Mouse (Mus musculus) T-cell, adult 66 days (primary cell): ENCODE data around the gene Pygo2. TPM values are rescaled to one million over a fixed set of nuclear protein-coding genes. Genes with fewer than 3 reads are reported as not detected.

Experiments
- total RNA-seq, 2 experiments: library from RNA; stranded (reverse); gene quantifications; 3 replicates in 1 of 2; 4 replicates in 1 of 2; pipeline ENCODE4 v1.2.4; 2023

The Pygo2 gene
- 10 to 100 TPM; 45.5 to 46.1 TPM for total RNA-seq

GRCm38 (mm10) chr3:89430171-89431159, at the start of gene Pygo2:
Gene Pygo2 (plus strand): TSS chr3:89430214.

GRCm38 (mm10) chr3:89394006-89394893, 35.8 kb upstream of the Pygo2 start, which contains the start of gene Zbtb7b:
Gene Zbtb7b (minus strand): TSS chr3:89394776.

GRCm38 (mm10) chr3:89402693-89403092, 27.3 kb upstream of the Pygo2 start, which contains the start of gene Lenep:
Gene Lenep (minus strand): TSS chr3:89402793.

GRCm38 (mm10) chr3:89411490-89412393, 18.3 kb upstream of the Pygo2 start, which contains the start of gene Flad1:
Gene Flad1 (minus strand): TSS chr3:89411870.

GRCm38 (mm10) chr3:89418170-89418860, 11.7 kb upstream of the Pygo2 start, which contains the start of the genes Cks1b and Shc1:
Gene Cks1b (minus strand): TSS chr3:89418383.
Gene Shc1 (plus strand): TSS chr3:89418443.

GRCm38 (mm10) chr3:89436176-89437113, 6.4 kb downstream of the Pygo2 start, which contains the start of gene Pbxip1:
Gene Pbxip1 (plus strand): TSS chr3:89436706.

GRCm38 (mm10) chr3:89454401-89455177, 24.6 kb downstream of the Pygo2 start, which contains the start of gene Pmvk:
Gene Pmvk (plus strand): TSS chr3:89454541.

Other genes with a start within 250 kb of the Pygo2 start
- gene Fam189b, start 247.1 kb upstream of the Pygo2 start, total RNA-seq: 100 to 1,000 TPM; 178 to 181 TPM
- gene Gba, start 227.3 kb upstream of the Pygo2 start, total RNA-seq: 10 to 100 TPM; 64.0 to 68.6 TPM
- 1 to 10 TPM; 3.4 to 6.3 TPM for gene Thbs3, start 215.0 kb upstream of the Pygo2 start, total RNA-seq
- 10 to 100 TPM; 85.4 to 95.2 TPM for gene Mtx1, start 203.1 kb upstream of the Pygo2 start, total RNA-seq
- under 1 TPM in 1 of 2 experiments, not detected in 1; 0.87 TPM for gene Muc1, start 201.2 kb upstream of the Pygo2 start, total RNA-seq
- gene Krtcap2, start 184.2 kb upstream of the Pygo2 start, total RNA-seq: 100 to 1,000 TPM; 100 to 110 TPM
- gene Trim46, start 183.9 kb upstream of the Pygo2 start, total RNA-seq: 1 to 10 TPM; 1.6 to 2.3 TPM
- 10 to 100 TPM; 68.1 to 70.0 TPM for gene Dpm3, start 170.9 kb upstream of the Pygo2 start, total RNA-seq
- 100 to 1,000 TPM in 1 of 2 experiments, 10 to 100 TPM in 1; 98.1 to 113 TPM for gene Slc50a1, start 159.6 kb upstream of the Pygo2 start, total RNA-seq
- gene Efna1, start 149.1 kb upstream of the Pygo2 start, total RNA-seq: not detected
- gene Efna3, start 107.2 kb upstream of the Pygo2 start, total RNA-seq: not detected
- gene Efna4, start 92.2 kb upstream of the Pygo2 start, total RNA-seq: not detected
- 10 to 100 TPM; 11.4 to 12.0 TPM for gene Adam15, start 80.2 kb upstream of the Pygo2 start, total RNA-seq
- not detected for gene Dcst2, start 68.2 kb upstream of the Pygo2 start, total RNA-seq
- under 1 TPM in 1 of 2 experiments, not detected in 1; 0.76 TPM for gene Dcst1, start 65.0 kb upstream of the Pygo2 start, total RNA-seq
- 100 to 1,000 TPM in 1 of 2 experiments, 10 to 100 TPM in 1; 98.0 to 107 TPM for gene Zbtb7b, start 35.4 kb upstream of the Pygo2 start, total RNA-seq
- under 1 TPM in 1 of 2 experiments, not detected in 1; 0.89 TPM for gene Lenep, start 27.4 kb upstream of the Pygo2 start, total RNA-seq
- gene Flad1, start 18.3 kb upstream of the Pygo2 start, total RNA-seq: 10 to 100 TPM; 34.1 to 34.4 TPM
- gene Cks1b, start 11.8 kb upstream of the Pygo2 start, total RNA-seq: 10 to 100 TPM in 1 of 2 experiments, 1 to 10 TPM in 1; 6.3 to 11.8 TPM
- gene Shc1, start 11.8 kb upstream of the Pygo2 start, total RNA-seq: 10 to 100 TPM; 87.6 to 92.3 TPM
- 100 to 1,000 TPM; 100 to 101 TPM for gene Pbxip1, start 6.5 kb downstream of the Pygo2 start, total RNA-seq
- gene Pmvk, start 24.3 kb downstream of the Pygo2 start, total RNA-seq: 10 to 100 TPM in 1 of 2 experiments, 1 to 10 TPM in 1; 6.2 to 11.9 TPM
- gene Kcnn3, start 90.0 kb downstream of the Pygo2 start, total RNA-seq: under 1 TPM in 1 of 2 experiments, not detected in 1; 0.12 TPM